11 mouse cellular contexts compared by ENCODE assay signal in the genomic region with DNA sequence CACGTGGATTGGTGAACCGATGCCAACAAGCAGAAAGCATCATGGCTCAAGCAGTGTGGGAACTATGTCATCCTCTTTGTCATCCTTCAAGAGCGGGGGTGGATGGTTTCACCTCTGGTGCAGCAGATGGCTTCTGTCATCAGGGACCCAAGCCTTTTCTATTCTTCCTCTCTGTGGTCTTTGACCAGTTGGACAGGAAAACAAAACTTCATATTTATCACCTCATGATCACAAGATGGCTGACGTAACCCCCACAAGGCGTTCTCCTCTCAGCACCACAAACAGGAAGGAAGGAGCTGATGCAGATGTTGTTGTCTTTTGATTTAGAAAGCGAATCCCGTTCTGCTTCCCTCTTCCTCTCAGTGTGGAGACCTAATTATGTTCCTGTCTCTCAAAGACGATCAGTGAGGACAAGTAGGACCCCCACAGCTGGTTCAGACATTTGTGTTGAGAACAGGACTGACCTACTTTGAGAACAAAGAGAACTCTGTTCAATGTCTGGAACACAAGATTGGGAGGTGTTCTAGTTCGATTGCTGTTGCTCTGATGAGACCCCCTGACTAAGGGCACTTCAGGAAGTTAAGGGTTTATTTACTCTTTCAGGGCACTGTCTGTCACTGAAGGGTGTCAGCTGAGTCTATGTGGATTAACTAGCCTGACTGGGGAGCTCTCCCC. TPM values are rescaled to one million over a fixed set of nuclear protein-coding genes. Genes with fewer than 3 reads are reported as not detected.
A peak's percentile ranks its signal among the peaks of the same experiment; 100 is the strongest.
DNase-seq lines count a peak whose midpoint lies in the region; ATAC-seq and TF ChIP-seq lines count a peak whose summit lies in the region.
"Had no signal": no experiment of that assay in that cellular context is flagged by ENCODE, and none has a peak within 500 bp of the region (broad histone marks: within the 10 kb centered on the region; RNA-seq: fewer than 3 reads in every experiment).

No protein-coding gene starts in this region.

- H3K4me3 ChIP-seq in lung, adult 2 months (replicated peaks; ENCODE audit: extremely low read depth, low read depth, low read length): no peak overlapping the region
- H3K4me3 ChIP-seq in intestine, postnatal 0 days (ENCODE audit: low read depth, low read length): no peak overlapping the region
- no peak overlapping the region for H3K4me3 ChIP-seq in midbrain, embryonic 11.5 days (ENCODE audit: low read depth, low read length)
- H3K4me3 ChIP-seq: hindbrain, embryonic 10.5 days; left cerebral cortex, adult 2 months; neural tube, embryonic 13.5 days had no signal

- 47% methylated on average over 9 of the region's 9 CpGs for WGBS in lung, adult 2 months
- WGBS in intestine, postnatal 0 days: 72% methylated on average over 9 of the region's 9 CpGs
- 76% methylated on average over 9 of the region's 9 CpGs for WGBS in midbrain, embryonic 11.5 days

- H3K9ac ChIP-seq in intestine, postnatal 0 days (ENCODE audit: low read depth, low read length): no peak overlapping the region
- no peak overlapping the region for H3K9ac ChIP-seq in midbrain, embryonic 11.5 days (ENCODE audit: low read length)
- H3K9ac ChIP-seq: neural tube, embryonic 13.5 days had no signal

- no peak overlapping the region for H3K27ac ChIP-seq in intestine, postnatal 0 days (ENCODE audit: low read depth, low read length)
- no peak overlapping the region for H3K27ac ChIP-seq in midbrain, embryonic 11.5 days (ENCODE audit: low read depth, low read length)
- H3K27ac ChIP-seq: hindbrain, embryonic 10.5 days; left cerebral cortex, adult 2 months; neural tube, embryonic 13.5 days had no signal

- H3K36me3 ChIP-seq in intestine, postnatal 0 days (ENCODE audit: control insufficient read depth, insufficient read depth): no peaks in the 10 kb centered on the region
- no peaks in the 10 kb centered on the region for H3K36me3 ChIP-seq in midbrain, embryonic 11.5 days (ENCODE audit: control insufficient read depth, insufficient read depth, low read length)
- H3K36me3 ChIP-seq: hindbrain, embryonic 10.5 days; neural tube, embryonic 13.5 days had no signal

- ATAC-seq in hematopoietic stem cell, adult 5-6 weeks (replicated peaks in 1 of 2; ENCODE audit: insufficient read depth in 1 of 2, low FRiP score in 2 of 2, low TSS enrichment in 1 of 2, low read depth in 1 of 2, poor library complexity in 2 of 2, severe bottlenecking in 2 of 2): peak; percentile 23 to 52; a peak in 1 of 4 replicates
- no peak for ATAC-seq in intestine, postnatal 0 days
- ATAC-seq in midbrain, embryonic 11.5 days (ENCODE audit: low FRiP score): no peak

- peak; percentile 6 for DNase-seq in gastrocnemius, adult 18-20 months (ENCODE audit: low spot score)
- DNase-seq in gastrocnemius, adult 8-10 months (ENCODE audit: low spot score in 2 of 2): no peak
- DNase-seq in lung, adult 18-20 months: peak; percentile 42 to 47
- no peak for DNase-seq in lung, adult 2 months
- DNase-seq in naive thymus-derived CD4-positive, alpha-beta T cell, adult 2 months (ENCODE audit: low read depth): peak; percentile 54
- no peak for DNase-seq in midbrain, embryonic 11.5 days (ENCODE audit: low spot score, missing footprints)

- no peak for TF ChIP-seq POLR2A in lung, adult 2 months (IDR thresholded peaks at IDR 0.05; ENCODE audit: borderline replicate concordance, extremely low read depth, low read depth, low read length)

- H3K27me3 ChIP-seq in intestine, postnatal 0 days (replicated peaks; ENCODE audit: control insufficient read depth, insufficient read depth, low read length): no peaks in the 10 kb centered on the region
- no peaks in the 10 kb centered on the region for H3K27me3 ChIP-seq in midbrain, embryonic 11.5 days (ENCODE audit: control insufficient read depth, insufficient read depth, low read length)
- H3K27me3 ChIP-seq: neural tube, embryonic 13.5 days had no signal

- H3K9me3 ChIP-seq in intestine, postnatal 0 days (ENCODE audit: control insufficient read depth): no peaks in the 10 kb centered on the region
- H3K9me3 ChIP-seq in midbrain, embryonic 11.5 days (ENCODE audit: control insufficient read depth, low read length): no peaks in the 10 kb centered on the region
- H3K9me3 ChIP-seq: hindbrain, embryonic 10.5 days; neural tube, embryonic 13.5 days had no signal

- TF ChIP-seq CTCF in lung, adult 2 months (IDR thresholded peaks at IDR 0.05; ENCODE audit: insufficient read depth, low read length): no peak
- TF ChIP-seq CTCF in intestine, postnatal 0 days (IDR thresholded peaks at IDR 0.05; ENCODE audit: low read depth): no peak

- H3K4me1 ChIP-seq in lung, adult 2 months (ENCODE audit: control insufficient read depth, insufficient read depth, low read length): no peaks in the 10 kb centered on the region; the same call in 1 of the 2 replicates
- no peaks in the 10 kb centered on the region for H3K4me1 ChIP-seq in intestine, postnatal 0 days (replicated peaks; ENCODE audit: control insufficient read depth, insufficient read depth, low read length)
- no peaks in the 10 kb centered on the region for H3K4me1 ChIP-seq in midbrain, embryonic 11.5 days (ENCODE audit: control insufficient read depth, insufficient read depth, low read length)
- H3K4me1 ChIP-seq: hindbrain, embryonic 10.5 days; neural tube, embryonic 13.5 days had no signal

- H3K4me2 ChIP-seq in intestine, postnatal 0 days (replicated peaks; ENCODE audit: low read depth): no peak overlapping the region
- no peak overlapping the region for H3K4me2 ChIP-seq in midbrain, embryonic 11.5 days
- H3K4me2 ChIP-seq: neural tube, embryonic 13.5 days had no signal

RNA-seq across cellular contexts. Expression of a gene that starts 41.4 kb away (rescaled TPM):
- total RNA-seq in gastrocnemius, adult 18-20 months (2021): 1 to 10 TPM; 2.5 to 3.8 TPM
- total RNA-seq in gastrocnemius, adult 8-10 months (2022): 1 to 10 TPM; 1.4 to 4.5 (median 3.2) TPM
- 32.5 and 34.0 TPM in 2 replicates for polyA plus RNA-seq in lung, adult 2 months (2012; rRNA removed)
- total RNA-seq in hematopoietic stem cell, adult 5-6 weeks (2017): 47.3 and 66.9 TPM in 2 replicates
- polyA plus RNA-seq in intestine, postnatal 0 days (2015; fragmentation: Nextera tagmentation; extraction: Ambion mirVana): 1.7 TPM in 2 replicates
- 0.93 and 0.97 TPM in 2 replicates for polyA plus RNA-seq in midbrain, embryonic 11.5 days (2014; fragmentation: Nextera tagmentation; extraction: Ambion mirVana)

Comparison
In these comparisons a context has a peak if more than half of its experiments do, and no peak if none do; other contexts are left out.
1. DNase-seq: peak in gastrocnemius, adult 18-20 months (single experiment), lung, adult 18-20 months (2 of 2) and naive thymus-derived CD4-positive, alpha-beta T cell, adult 2 months (single experiment); none in gastrocnemius, adult 8-10 months (0 of 2), lung, adult 2 months (single experiment) and midbrain, embryonic 11.5 days (single experiment).
2. ATAC-seq: peak in hematopoietic stem cell, adult 5-6 weeks (2 of 2); none in intestine, postnatal 0 days (single experiment) and midbrain, embryonic 11.5 days (single experiment).